Mouse (Mus musculus) embryonic stem cell, embryonic (primary cell): ENCODE data around the gene Ceacam3.
"Not testable (repeated sequence)": the region's sequence is repeated elsewhere in the genome, so short reads cannot be mapped to it uniquely, and the experiment has no call there.

ENCODE experiments used
- CTCF ChIA-PET, 4 experiments: fragments of 300-600 bp in 2 of 4; fragments of 350-600 bp in 2 of 4; sonication (Branson Sonifier 250); formaldehyde crosslinking; loops; one replicate each; lab custom pipeline; 2022; ENCODE audit warnings: inconsistent platforms in 2 of 4; lab: Charles Lee
- POLR2A ChIA-PET, 4 experiments: fragments of 300-600 bp in 2 of 4; fragments of 350-600 bp in 2 of 4; sonication (Branson Sonifier 250); formaldehyde crosslinking; loops; one replicate each; lab custom pipeline; 2022; ENCODE audit warnings: antibody characterized with exemption in 4 of 4, inconsistent platforms in 1 of 4; lab: Charles Lee

Ceacam3 gene

GRCm38 (mm10) chr7:17149931-17150330, at the start of gene Ceacam3:
Ceacam3 (plus strand) TSS chr7:17150282.
- POLR2A ChIA-PET = no interaction called here
- CTCF ChIA-PET = interaction anchor here in 1 of 4 experiments (0.6 kb wide), 1 partner anchor 715 kb away, joined by 3 read pairs; no protein-coding TSS in a partner anchor

- POLR2A ChIA-PET, CTCF ChIA-PET: not testable (repeated sequence)
Observed at GRCm38 (mm10) chr7:17101631-17102030, 48.5 kb upstream of the Ceacam3 start.

DNA sequence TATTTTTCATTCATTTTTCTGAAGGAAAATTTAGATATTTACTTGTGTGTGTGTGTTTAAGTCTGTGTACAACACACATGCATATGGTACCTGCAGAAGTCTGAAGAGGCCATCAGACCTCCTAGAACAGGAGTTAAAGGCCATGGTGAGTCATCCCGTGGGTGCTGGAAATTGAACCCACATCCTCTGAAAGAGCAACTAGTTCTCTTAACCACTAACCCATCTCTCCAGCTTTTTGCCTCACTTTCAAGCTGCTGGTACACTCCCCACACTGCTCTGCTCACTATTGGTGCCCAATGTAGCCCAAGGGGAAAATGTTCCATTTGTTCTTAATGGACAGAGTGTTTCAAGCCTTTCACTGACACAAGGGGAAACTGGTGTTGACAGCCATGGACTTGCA, 14.8 kb upstream of the Ceacam3 start:
- POLR2A ChIA-PET = no interaction called here
- CTCF ChIA-PET = no interaction called here

DNA sequence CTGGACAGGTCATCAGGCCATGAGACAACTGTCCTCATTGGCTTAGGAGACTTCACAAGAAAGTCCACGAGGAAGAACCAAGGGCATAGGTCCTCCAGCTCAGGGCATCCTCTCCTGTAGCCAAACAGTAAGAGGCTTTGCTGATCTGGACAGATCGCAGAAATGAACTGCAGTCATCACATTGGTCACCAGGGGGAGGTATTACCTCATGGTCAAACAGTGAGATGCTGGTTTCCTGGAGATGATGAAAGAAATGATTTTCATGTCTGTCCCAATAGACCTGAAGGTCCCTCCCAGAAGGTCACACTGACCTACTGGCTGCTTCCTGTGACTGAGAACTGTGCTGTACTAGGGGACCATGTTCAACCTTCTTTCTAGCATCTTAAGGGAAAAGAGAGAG, 5.6 kb downstream of the Ceacam3 start:
- POLR2A ChIA-PET = no interaction called here

GRCm38 (mm10) chr7:17156885-17157677, 7.0 kb downstream of the Ceacam3 start:
- ChIA-PET CTCF (no interaction called here), POLR2A (no interaction called here)

More for the DNA sequence above, 5.6 kb downstream of the Ceacam3 start:
- CTCF ChIA-PET = no interaction called here

GRCm38 (mm10) chr7:17159011-17159410, 8.9 kb downstream of the Ceacam3 start:
- ChIA-PET POLR2A (no interaction called here), CTCF (no interaction called here)

GRCm38 (mm10) chr7:17171827-17172226, 21.7 kb downstream of the Ceacam3 start:
- ChIA-PET POLR2A (no interaction called here), CTCF (no interaction called here)

DNA sequence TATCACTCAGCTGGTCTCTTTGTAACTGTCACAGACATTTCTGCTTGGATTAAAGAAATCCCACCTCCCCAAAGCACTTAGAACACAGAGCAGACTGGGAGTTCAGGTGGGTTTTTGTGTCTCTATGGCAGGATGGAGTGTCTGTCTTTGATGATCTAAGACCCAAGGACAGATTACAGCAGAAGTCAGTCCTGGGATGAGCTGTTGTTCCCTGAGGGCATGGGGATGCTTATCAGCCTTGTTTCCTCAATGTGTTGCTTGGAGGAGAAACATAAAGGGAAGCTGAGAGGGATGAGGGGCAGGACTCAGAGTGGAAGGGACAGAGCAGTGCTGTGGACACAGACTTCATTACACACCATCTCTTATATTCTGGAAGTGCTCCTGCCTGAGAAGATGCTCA, 53.1 kb downstream of the Ceacam3 start, which contains the start of gene Psg29:
Gene Psg29 (plus strand): TSS at position 301 of the 400 bp plus-strand sequence.
- ChIA-PET CTCF (interaction anchor here in 1 of 4 experiments (1.3 kb wide), 1 partner anchor 129 kb away, joined by 3 read pairs; no protein-coding TSS in a partner anchor), POLR2A (no interaction called here)

DNA sequence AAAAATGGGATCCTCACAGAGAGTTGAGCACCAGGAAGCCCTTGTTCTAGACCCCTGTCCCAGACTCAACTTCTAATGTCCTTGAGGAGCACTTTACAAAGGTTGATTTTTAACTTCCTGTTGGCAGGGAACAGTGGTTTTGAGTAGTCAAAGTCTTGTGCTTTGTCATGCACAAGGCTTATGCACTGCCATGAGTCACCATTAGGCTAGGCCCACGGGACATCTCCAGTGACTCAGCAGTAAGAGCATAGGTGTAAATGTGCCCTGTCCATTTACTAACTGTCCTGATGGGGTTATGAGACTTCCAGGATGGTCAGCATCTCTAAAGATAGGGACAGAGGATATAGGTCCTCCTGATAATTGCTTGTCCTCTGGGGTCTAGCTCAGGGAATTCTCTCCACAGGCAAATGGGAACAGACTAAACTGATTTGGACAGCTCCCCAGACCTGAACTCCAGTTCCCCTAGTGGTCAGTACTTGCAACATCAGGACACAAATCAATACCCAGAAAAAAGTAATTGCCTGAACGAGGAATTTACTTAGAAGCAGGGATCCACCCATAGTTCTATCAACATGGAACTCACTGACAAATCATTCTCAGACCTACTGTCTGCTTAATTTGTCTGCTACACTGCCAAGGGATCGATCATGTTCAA, 55.6 kb downstream of the Ceacam3 start:
- ChIA-PET CTCF (interaction anchor here in 1 of 4 experiments (0.5 kb wide), 1 partner anchor 150 kb away, joined by 9 read pairs; no protein-coding TSS in a partner anchor), POLR2A (no interaction called here)
